ENCODE assay signal across 20 mouse cellular contexts in the genomic region with DNA sequence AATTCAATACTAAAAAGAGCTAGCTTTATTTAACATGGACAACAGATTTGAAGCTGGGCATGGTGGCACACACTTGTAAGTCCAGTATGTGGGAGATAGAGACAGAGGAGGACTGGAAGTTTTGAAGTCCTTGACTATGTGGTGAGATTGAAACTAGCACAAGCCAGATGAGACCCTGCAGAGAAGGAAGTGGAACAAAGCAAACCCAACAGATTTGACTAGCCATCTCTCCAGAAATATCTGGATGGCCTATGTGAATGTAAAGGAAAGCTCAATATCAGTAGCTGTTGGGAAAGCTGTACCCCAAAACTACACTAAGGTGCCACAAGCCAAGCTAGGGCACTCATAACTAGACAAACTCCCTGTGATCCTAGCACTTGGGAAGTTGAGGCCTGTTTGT. TPM values are rescaled to one million over a fixed set of nuclear protein-coding genes. Genes with fewer than 3 reads are reported as not detected.
"Had no signal": no experiment of that assay in that cellular context is flagged by ENCODE, and none has a peak within 500 bp of the region (broad histone marks: within the 10 kb centered on the region; RNA-seq: fewer than 3 reads in every experiment).

No protein-coding gene starts in this region.

- ATAC-seq: liver, postnatal 0 days; lung, postnatal 0 days; midbrain, embryonic 13.5 days; midbrain, embryonic 16.5 days had no signal

- H3K9ac ChIP-seq: liver, postnatal 0 days; lung, embryonic 15.5 days; midbrain, embryonic 13.5 days; neural tube, embryonic 13.5 days; neural tube, embryonic 15.5 days had no signal

- H3K27me3 ChIP-seq: lung, embryonic 15.5 days; midbrain, embryonic 13.5 days; neural tube, embryonic 13.5 days; neural tube, embryonic 15.5 days had no signal

- H3K27ac ChIP-seq: lung, embryonic 15.5 days; midbrain, embryonic 10.5 days; midbrain, embryonic 13.5 days; neural tube, embryonic 13.5 days; neural tube, embryonic 15.5 days had no signal

- H3K9me3 ChIP-seq: lung, embryonic 15.5 days; midbrain, embryonic 10.5 days; midbrain, embryonic 13.5 days; neural tube, embryonic 13.5 days; neural tube, embryonic 15.5 days had no signal

- DNase-seq: liver, postnatal 0 days; lung, adult 2 months; lung, postnatal 4 days; retina, postnatal 1 day; right cerebral cortex, adult 18-20 months; right cerebral cortex, postnatal 25 days; right cerebral cortex, postnatal 4 days; spleen, adult 18-20 months; thymus, adult 18-20 months; thymus, postnatal 14 days; thymus, postnatal 36 days had no signal

- H3K4me1 ChIP-seq: midbrain, embryonic 10.5 days; midbrain, embryonic 13.5 days; neural tube, embryonic 13.5 days; neural tube, embryonic 15.5 days had no signal

- H3K4me2 ChIP-seq: lung, embryonic 15.5 days; midbrain, embryonic 13.5 days; neural tube, embryonic 13.5 days; neural tube, embryonic 15.5 days had no signal

- H3K4me3 ChIP-seq: lung, embryonic 15.5 days; midbrain, embryonic 10.5 days; midbrain, embryonic 13.5 days; myocyte; neural tube, embryonic 13.5 days; neural tube, embryonic 15.5 days had no signal

RNA-seq across cellular contexts. Expression of gene Gabrr2, which starts 8.4 kb away (rescaled TPM):
- polyA plus RNA-seq: liver, postnatal 0 days; neural tube, embryonic 11.5 days had no signal
